Mouse (Mus musculus): ENCODE measurements around the gene Nuak2.

Nuak2 gene

GRCm38 (mm10) chr1:132353389-132353788 lies 37.5 kb downstream of the Nuak2 start:
- no peak for DNase-seq (ENCODE audit: low spot score in 2 of 2)

GRCm38 (mm10) chr1:132354234-132354633 lies 38.3 kb downstream of the Nuak2 start:
- no peak for DNase-seq (ENCODE audit: low spot score in 2 of 2)

GRCm38 (mm10) chr1:132355162-132355601 lies 39.3 kb downstream of the Nuak2 start:
- no peak for DNase-seq (ENCODE audit: low spot score in 2 of 2)

- DNase-seq (ENCODE audit: low spot score in 2 of 2): peak; percentile 65 to 84
Observed at GRCm38 (mm10) chr1:132355841-132356242, 39.9 kb downstream of the Nuak2 start.

- DNase-seq (ENCODE audit: low spot score in 2 of 2): no peak
Observed at GRCm38 (mm10) chr1:132356841-132357240, 40.9 kb downstream of the Nuak2 start.

- no peak for DNase-seq (ENCODE audit: low spot score in 2 of 2)
Observed at GRCm38 (mm10) chr1:132361959-132362358, 46.0 kb downstream of the Nuak2 start.

GRCm38 (mm10) chr1:132364388-132364787 lies 48.5 kb downstream of the Nuak2 start:
- DNase-seq (ENCODE audit: low spot score in 2 of 2): no peak

GRCm38 (mm10) chr1:132364896-132365557 lies 49.1 kb downstream of the Nuak2 start:
- DNase-seq (ENCODE audit: low spot score in 2 of 2): no peak

GRCm38 (mm10) chr1:132365645-132366044 lies 49.7 kb downstream of the Nuak2 start:
- DNase-seq (ENCODE audit: low spot score in 2 of 2): no peak

- DNase-seq (ENCODE audit: low spot score in 2 of 2): no peak
Observed at GRCm38 (mm10) chr1:132366235-132366634, 50.3 kb downstream of the Nuak2 start.

- no peak for DNase-seq (ENCODE audit: low spot score in 2 of 2)
Observed at GRCm38 (mm10) chr1:132366937-132367336, 51.0 kb downstream of the Nuak2 start.

GRCm38 (mm10) chr1:132367692-132368506 lies 52.0 kb downstream of the Nuak2 start:
- peak; percentile 58 to 77 for DNase-seq (ENCODE audit: low spot score in 2 of 2)

GRCm38 (mm10) chr1:132370681-132371173 lies 54.8 kb downstream of the Nuak2 start:
- DNase-seq (ENCODE audit: low spot score in 2 of 2): no peak

GRCm38 (mm10) chr1:132371298-132372081 lies 55.6 kb downstream of the Nuak2 start:
- no peak for DNase-seq (ENCODE audit: low spot score in 2 of 2)

- no peak for DNase-seq (ENCODE audit: low spot score in 2 of 2)
Observed at GRCm38 (mm10) chr1:132372354-132372753, 56.4 kb downstream of the Nuak2 start.

GRCm38 (mm10) chr1:132372896-132373534 lies 57.1 kb downstream of the Nuak2 start:
- DNase-seq (ENCODE audit: low spot score in 2 of 2): no peak

- DNase-seq (ENCODE audit: low spot score in 2 of 2): no peak
Observed at GRCm38 (mm10) chr1:132374140-132374872, 58.4 kb downstream of the Nuak2 start.

GRCm38 (mm10) chr1:132374873-132375244 lies 58.9 kb downstream of the Nuak2 start:
- DNase-seq (ENCODE audit: low spot score in 2 of 2): no peak

GRCm38 (mm10) chr1:132375256-132375655 lies 59.3 kb downstream of the Nuak2 start:
- DNase-seq (ENCODE audit: low spot score in 2 of 2): no peak

GRCm38 (mm10) chr1:132376211-132377054 lies 60.5 kb downstream of the Nuak2 start:
- no peak for DNase-seq (ENCODE audit: low spot score in 2 of 2)
